Mouse (Mus musculus): ENCODE results near the gene Pak1ip1. TPM values are rescaled to one million over a fixed set of nuclear protein-coding genes. Genes with fewer than 3 reads are reported as not detected.

Pak1ip1 gene
- polyA plus RNA-seq (2016; fragmentation: Nextera tagmentation; extraction: Ambion mirVana) = 55.7 and 58.2 TPM in 2 replicates

- under 1% methylated on average over 58 of the region's 58 CpGs for WGBS
- no peaks in the 10 kb centered on the region for H3K9me3 ChIP-seq
- H3K9ac ChIP-seq = peak within 1 kb of the TSS; percentile 86
- H3K27me3 ChIP-seq = no peaks in the 10 kb centered on the region
- H3K4me3 ChIP-seq = peak within 1 kb of the TSS; percentile 95
- H3K4me1 ChIP-seq = peaks cover 10% of the 10 kb centered on the region; the same call in 1 of the 2 replicates
- H3K36me3 ChIP-seq = peaks cover 22% of the 10 kb centered on the region
- H3K27ac ChIP-seq = peak within 1 kb of the TSS; percentile 97
- ATAC-seq (ENCODE audit: insufficient number of reproducible peaks, insufficient read depth, low FRiP score, low TSS enrichment) = peak; percentile 87
- H3K4me2 ChIP-seq (replicated peaks) = peak within 1 kb of the TSS; percentile 87
These were observed at the start of gene Pak1ip1 for GRCm38 (mm10) chr13:41000926-41001639. TSS of gene Pak1ip1 (plus strand) at chr13:41001023.

- Histone ChIP-seq H3K9ac (no peak overlapping the region), H3K4me1 (0 out of 2 replicates have a peak, but pooled peaks cover 4% of the 10 kb centered on the region), H3K4me2 (replicated peaks) (no peak overlapping the region), H3K9me3 (no peaks in the 10 kb centered on the region), H3K27ac (no peak overlapping the region), H3K4me3 (no peak overlapping the region), H3K36me3 (no peaks in the 10 kb centered on the region), H3K27me3 (no peaks in the 10 kb centered on the region)
- WGBS = 75% methylated on average over 10 of the region's 10 CpGs
- ATAC-seq (ENCODE audit: insufficient number of reproducible peaks, insufficient read depth, low FRiP score, low TSS enrichment) = no peak
These were observed 49.3 kb upstream of the Pak1ip1 start for GRCm38 (mm10) chr13:40951386-40951976.

GRCm38 (mm10) chr13:40953231-40953630 is 47.6 kb upstream of the Pak1ip1 start:
- Histone ChIP-seq H3K4me1 (no peaks in the 10 kb centered on the region), H3K27me3 (no peaks in the 10 kb centered on the region), H3K27ac (no peak overlapping the region), H3K4me3 (no peak overlapping the region), H3K36me3 (no peaks in the 10 kb centered on the region), H3K9me3 (no peaks in the 10 kb centered on the region), H3K9ac (no peak overlapping the region), H3K4me2 (replicated peaks) (no peak overlapping the region)
- WGBS = 75% methylated on average over 6 of the region's 6 CpGs
- ATAC-seq (ENCODE audit: insufficient number of reproducible peaks, insufficient read depth, low FRiP score, low TSS enrichment) = no peak

- Histone ChIP-seq H3K9me3 (no peaks in the 10 kb centered on the region), H3K27me3 (no peaks in the 10 kb centered on the region), H3K9ac (no peak overlapping the region), H3K4me3 (no peak overlapping the region), H3K4me2 (replicated peaks) (no peak overlapping the region), H3K4me1 (no peaks in the 10 kb centered on the region), H3K27ac (no peak overlapping the region), H3K36me3 (no peaks in the 10 kb centered on the region)
- ATAC-seq (ENCODE audit: insufficient number of reproducible peaks, insufficient read depth, low FRiP score, low TSS enrichment) = no peak
- 86% methylated on average over 7 of the region's 7 CpGs for WGBS
These were observed 45.0 kb upstream of the Pak1ip1 start for GRCm38 (mm10) chr13:40955773-40956172.

GRCm38 (mm10) chr13:40967609-40968008 is 33.2 kb upstream of the Pak1ip1 start:
- H3K4me1 ChIP-seq = no peaks in the 10 kb centered on the region
- ATAC-seq (ENCODE audit: insufficient number of reproducible peaks, insufficient read depth, low FRiP score, low TSS enrichment) = no peak
- WGBS = 90% methylated on average over 10 of the region's 10 CpGs

GRCm38 (mm10) chr13:40968564-40968963 is 32.3 kb upstream of the Pak1ip1 start:
- Histone ChIP-seq H3K4me3 (no peak overlapping the region), H3K27ac (no peak overlapping the region), H3K4me2 (replicated peaks) (no peak overlapping the region), H3K4me1 (no peaks in the 10 kb centered on the region), H3K9ac (no peak overlapping the region), H3K27me3 (no peaks in the 10 kb centered on the region), H3K9me3 (no peaks in the 10 kb centered on the region), H3K36me3 (no peaks in the 10 kb centered on the region)
- WGBS = 80% methylated on average over 5 of the region's 5 CpGs
- no peak for ATAC-seq (ENCODE audit: insufficient number of reproducible peaks, insufficient read depth, low FRiP score, low TSS enrichment)

More at GRCm38 (mm10) chr13:40967609-40968008, 33.2 kb upstream of the Pak1ip1 start:
- H3K36me3 ChIP-seq = no peaks in the 10 kb centered on the region
- H3K9ac ChIP-seq = no peak overlapping the region
- no peak overlapping the region for H3K27ac ChIP-seq
- H3K27me3 ChIP-seq = no peaks in the 10 kb centered on the region
- no peak overlapping the region for H3K4me3 ChIP-seq
- H3K4me2 ChIP-seq (replicated peaks) = no peak overlapping the region
- no peaks in the 10 kb centered on the region for H3K9me3 ChIP-seq

- Histone ChIP-seq H3K4me1 (no peaks in the 10 kb centered on the region), H3K4me3 (no peak overlapping the region), H3K9me3 (no peaks in the 10 kb centered on the region), H3K36me3 (no peaks in the 10 kb centered on the region), H3K27ac (no peak overlapping the region), H3K9ac (no peak overlapping the region), H3K4me2 (replicated peaks) (no peak overlapping the region), H3K27me3 (no peaks in the 10 kb centered on the region)
- no peak for ATAC-seq (ENCODE audit: insufficient number of reproducible peaks, insufficient read depth, low FRiP score, low TSS enrichment)
- 84% methylated on average over 4 of the region's 4 CpGs for WGBS
These were observed 30.9 kb upstream of the Pak1ip1 start for GRCm38 (mm10) chr13:40969761-40970390.

- H3K4me1 ChIP-seq = no peaks in the 10 kb centered on the region
These were observed 29.6 kb upstream of the Pak1ip1 start for GRCm38 (mm10) chr13:40971261-40971660.

GRCm38 (mm10) chr13:40971831-40972230 is 29.0 kb upstream of the Pak1ip1 start:
- ATAC-seq (ENCODE audit: insufficient number of reproducible peaks, insufficient read depth, low FRiP score, low TSS enrichment) = no peak
- Histone ChIP-seq H3K4me2 (replicated peaks) (no peak overlapping the region), H3K9me3 (no peaks in the 10 kb centered on the region), H3K4me1 (no peaks in the 10 kb centered on the region), H3K9ac (no peak overlapping the region), H3K36me3 (no peaks in the 10 kb centered on the region), H3K4me3 (no peak overlapping the region), H3K27ac (no peak overlapping the region), H3K27me3 (no peaks in the 10 kb centered on the region)
- 83% methylated on average over 2 of the region's 2 CpGs for WGBS

More at GRCm38 (mm10) chr13:40971261-40971660, 29.6 kb upstream of the Pak1ip1 start:
- no peaks in the 10 kb centered on the region for H3K27me3 ChIP-seq
- H3K9me3 ChIP-seq = no peaks in the 10 kb centered on the region
- H3K27ac ChIP-seq = no peak overlapping the region
- H3K9ac ChIP-seq = no peak overlapping the region
- no peak overlapping the region for H3K4me3 ChIP-seq
- H3K4me2 ChIP-seq (replicated peaks) = no peak overlapping the region
- no peak for ATAC-seq (ENCODE audit: insufficient number of reproducible peaks, insufficient read depth, low FRiP score, low TSS enrichment)
- WGBS = 86% methylated on average over 5 of the region's 5 CpGs
- no peaks in the 10 kb centered on the region for H3K36me3 ChIP-seq

- Histone ChIP-seq H3K4me2 (replicated peaks) (no peak overlapping the region), H3K36me3 (no peaks in the 10 kb centered on the region), H3K27me3 (no peaks in the 10 kb centered on the region), H3K9ac (no peak overlapping the region), H3K4me3 (no peak overlapping the region), H3K27ac (no peak overlapping the region), H3K4me1 (no peaks in the 10 kb centered on the region), H3K9me3 (no peaks in the 10 kb centered on the region)
- WGBS = 87% methylated on average over 5 of the region's 5 CpGs
- ATAC-seq (ENCODE audit: insufficient number of reproducible peaks, insufficient read depth, low FRiP score, low TSS enrichment) = no peak
These were observed 27.8 kb upstream of the Pak1ip1 start for GRCm38 (mm10) chr13:40972976-40973375.

GRCm38 (mm10) chr13:40977609-40978008 is 23.2 kb upstream of the Pak1ip1 start:
- no peaks in the 10 kb centered on the region for H3K9me3 ChIP-seq
- 18% methylated on average over 7 of the region's 7 CpGs for WGBS
- H3K4me1 ChIP-seq = no peaks in the 10 kb centered on the region
- no peak overlapping the region for H3K27ac ChIP-seq
- H3K9ac ChIP-seq = no peak overlapping the region
- no peaks in the 10 kb centered on the region for H3K36me3 ChIP-seq
- no peak for ATAC-seq (ENCODE audit: insufficient number of reproducible peaks, insufficient read depth, low FRiP score, low TSS enrichment)
- no peak overlapping the region for H3K4me2 ChIP-seq (replicated peaks)
- H3K27me3 ChIP-seq = no peaks in the 10 kb centered on the region
- no peak overlapping the region for H3K4me3 ChIP-seq

- WGBS = 77% methylated on average over 4 of the region's 4 CpGs
- Histone ChIP-seq H3K9ac (no peak overlapping the region), H3K4me3 (no peak overlapping the region), H3K27me3 (no peaks in the 10 kb centered on the region), H3K4me2 (replicated peaks) (no peak overlapping the region), H3K4me1 (no peaks in the 10 kb centered on the region), H3K36me3 (no peaks in the 10 kb centered on the region), H3K9me3 (no peaks in the 10 kb centered on the region), H3K27ac (no peak overlapping the region)
- no peak for ATAC-seq (ENCODE audit: insufficient number of reproducible peaks, insufficient read depth, low FRiP score, low TSS enrichment)
These were observed 22.2 kb upstream of the Pak1ip1 start for GRCm38 (mm10) chr13:40978652-40979051.
